Mouse (Mus musculus): ENCODE measurements around the gene Hils1.
"Not testable (repeated sequence)": the region's sequence is repeated elsewhere in the genome, so short reads cannot be mapped to it uniquely, and the experiment has no call there.

DNA sequence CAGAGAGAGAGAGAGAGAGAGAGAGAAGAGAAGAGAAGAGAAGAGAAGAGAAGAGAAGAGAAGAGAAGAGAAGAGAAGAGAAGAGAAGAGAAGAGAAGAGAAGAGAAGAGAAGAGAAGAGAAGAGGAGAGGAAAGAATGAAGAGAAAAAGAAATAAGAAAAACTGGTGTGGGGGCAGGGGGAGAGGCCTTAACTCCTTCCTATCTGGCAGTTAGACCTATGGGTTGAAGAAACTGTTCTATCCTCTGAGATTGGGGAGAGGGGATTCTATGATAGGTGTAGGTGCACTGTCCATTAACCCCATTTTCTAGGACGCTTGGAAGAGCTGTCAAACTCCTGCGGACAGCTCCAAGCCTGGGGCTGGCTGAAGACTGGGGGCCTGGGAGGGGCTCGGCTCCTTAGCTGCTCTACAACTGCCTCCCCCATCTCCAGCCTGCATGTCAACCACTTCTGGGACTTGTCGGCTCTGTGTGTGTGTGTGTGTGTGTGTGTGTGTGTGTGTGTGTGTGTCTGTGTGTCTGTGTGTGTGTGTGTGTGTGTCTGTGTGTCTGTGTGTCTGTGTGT, 43.5 kb downstream of the Hils1 start:
- TF ChIP-seq EP300 (optimal IDR thresholded peaks at IDR 0.05); CTCF (IDR thresholded peaks at IDR 0.05; ENCODE audit: low read depth): not testable (repeated sequence)
